Mouse (Mus musculus) liver (tissue): ENCODE measurements around the gene Egln3.

ENCODE experiments used
- DNase-seq: peaks from one replicate; pipeline ENCODE4 v3.0.0-alpha.2; 2020; ENCODE audit warnings: mixed read lengths

Egln3 gene

GRCm38 (mm10) chr12:54160279-54160678, 43.4 kb downstream of the Egln3 start:
- DNase-seq, result no peak

- DNase-seq, result no peak
These were observed 48.9 kb downstream of the Egln3 start for GRCm38 (mm10) chr12:54154771-54155170.

GRCm38 (mm10) chr12:54146943-54147556, 56.6 kb downstream of the Egln3 start:
- DNase-seq, result no peak
